Mouse (Mus musculus) kidney, adult 2 months (tissue): ENCODE measurements around the gene Maea. TPM values are rescaled to one million over a fixed set of nuclear protein-coding genes. Genes with fewer than 3 reads are reported as not detected.

Experiments
- DNase-seq: peaks from one replicate; pipeline ENCODE4 v3.0.0; 2021
- H3K27ac ChIP-seq: fragments of 200-500 bp; 2 replicates; pipeline ENCODE4 v1.5.1; 2012; ENCODE audit warnings: low read depth, low read length, control low read depth, inconsistent platforms; ENCODE audit not compliant: insufficient read depth
- H3K27me3 ChIP-seq: fragments of 200-500 bp; replicated peaks from 2 replicates; pipeline ENCODE4 v1.6.1; 2012; ENCODE audit warnings: mild to moderate bottlenecking, moderate library complexity, low read length, inconsistent platforms; ENCODE audit not compliant: control insufficient read depth, insufficient read depth
- H3K36me3 ChIP-seq: fragments of 200-500 bp; 2 replicates; pipeline ENCODE4 v1.6.1; 2012; ENCODE audit warnings: mild to moderate bottlenecking, moderate library complexity, low read length, inconsistent platforms; ENCODE audit not compliant: control insufficient read depth, insufficient read depth
- H3K4me1 ChIP-seq: fragments of 200-500 bp; 2 replicates; pipeline ENCODE4 v1.6.1; 2011; ENCODE audit warnings: low read length; ENCODE audit not compliant: control insufficient read depth, insufficient read depth
- H3K4me3 ChIP-seq: fragments of 200-500 bp; 2 replicates; pipeline ENCODE4 v1.5.1; 2011; ENCODE audit warnings: mild to moderate bottlenecking, low read depth, low read length, control low read depth; ENCODE audit not compliant: insufficient read depth
- CTCF ChIP-seq: fragments of 200-500 bp; conservative IDR thresholded peaks from 2 replicates; pipeline ENCODE4 v1.5.1; 2011; ENCODE audit warnings: low read depth, mild to moderate bottlenecking, control low read depth, low read length, moderate library complexity, mixed read lengths; ENCODE audit not compliant: insufficient read depth, insufficient read length
- POLR2A ChIP-seq: fragments of 200-500 bp; IDR thresholded peaks from one replicate; pipeline ENCODE4 v1.6.1; 2011; ENCODE audit warnings: low read depth, low read length, control low read depth
- WGBS: fragments of 180-500 bp; shearing (Covaris S2); methylation state at CpG from one replicate; pipeline ENCODE4 v1.1.7; 2018; 5-methylcytosine and 5-hydroxymethylcytosine counted together
- polyA plus RNA-seq: library from polyadenylated mRNA; depleted of rRNA; stranded (reverse); fragments of >200 nt; gene quantifications from 2 replicates; pipeline ENCODE4 v1.2.3, GENCODE M21; 2012

Maea gene
- polyA plus RNA-seq, 1 experiment = 109 TPM

DNA sequence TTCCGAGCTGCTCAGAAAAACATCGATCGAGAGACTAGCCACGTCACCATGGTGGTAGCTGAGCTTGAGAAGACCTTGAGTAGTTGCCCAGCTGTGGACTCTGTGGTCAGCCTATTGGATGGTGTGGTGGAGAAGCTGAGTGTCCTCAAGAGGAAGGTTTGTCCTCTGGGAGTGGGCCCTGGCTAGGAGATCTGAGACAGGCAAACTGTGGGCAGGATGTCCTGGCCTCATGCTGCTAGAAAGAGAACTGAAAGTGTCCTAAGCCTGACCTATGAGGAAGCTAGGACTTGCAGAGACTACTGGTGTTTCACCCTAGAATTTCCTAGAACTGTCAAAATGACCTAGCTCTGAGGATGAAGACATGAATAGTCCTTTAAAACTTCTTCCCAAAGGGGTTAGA is 23.2 kb downstream of the Maea start:
- DNase-seq = peak; percentile 31
- no peaks in the 10 kb centered on the region for H3K27me3 ChIP-seq
- TF ChIP-seq CTCF (no peak), POLR2A (no peak)
- WGBS = 94% methylated on average over 4 of the region's 4 CpGs
- no peak overlapping the region for H3K27ac ChIP-seq
- H3K4me3 ChIP-seq = no peak overlapping the region
- H3K4me1 ChIP-seq = peaks cover 18% of the 10 kb centered on the region
- peaks cover 4% of the 10 kb centered on the region; the same call in 1 of the 2 replicates for H3K36me3 ChIP-seq

DNA sequence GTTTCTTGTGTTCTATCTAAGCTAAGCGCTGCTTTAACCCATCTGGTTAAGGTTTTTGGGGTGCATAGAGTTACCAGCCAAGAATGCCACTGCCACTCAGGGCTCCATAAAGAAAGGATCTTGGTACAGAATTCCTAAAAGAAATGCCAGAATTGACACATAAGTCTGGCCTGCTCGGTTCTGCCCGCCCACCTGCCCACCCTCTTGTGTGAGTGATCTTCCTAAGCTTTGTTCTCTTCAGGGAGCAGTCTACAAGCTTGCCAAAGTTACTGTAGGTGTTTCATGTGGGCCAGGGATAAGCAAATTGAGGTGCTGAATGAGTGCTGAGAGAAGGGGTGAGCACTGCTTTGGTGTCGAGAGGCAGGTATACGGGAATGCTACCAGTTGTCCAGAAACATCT is 28.0 kb downstream of the Maea start:
- DNase-seq = no peak
- Histone ChIP-seq H3K4me3 (no peak overlapping the region), H3K36me3 (peaks cover 4% of the 10 kb centered on the region; the same call in 1 of the 2 replicates), H3K4me1 (no peaks in the 10 kb centered on the region), H3K27ac (no peak overlapping the region), H3K27me3 (no peaks in the 10 kb centered on the region)
- TF ChIP-seq POLR2A = no peak
- TF ChIP-seq CTCF = no peak
- 90% methylated on average over 5 of the region's 5 CpGs for WGBS

DNA sequence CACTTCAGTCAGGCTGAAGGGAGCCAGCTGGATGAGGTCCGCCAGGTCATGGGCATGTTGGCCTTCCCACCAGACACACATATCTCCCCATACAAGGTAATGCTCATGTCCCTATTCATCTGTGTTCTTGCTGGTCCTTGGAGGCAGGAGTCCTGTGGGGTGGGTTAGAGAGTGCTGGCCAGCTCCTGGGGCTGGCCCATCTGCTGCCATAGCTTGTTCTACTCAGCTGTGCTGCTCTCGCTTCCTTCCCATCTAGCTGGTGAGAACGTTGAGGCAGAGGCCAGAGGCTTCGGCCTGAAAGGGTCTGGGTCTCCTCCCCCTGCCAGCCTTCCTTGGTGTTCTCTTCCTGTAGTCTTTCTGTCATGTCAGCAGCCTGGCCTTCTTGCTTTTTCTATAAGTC is 33.3 kb downstream of the Maea start:
- Histone ChIP-seq H3K27me3 (no peaks in the 10 kb centered on the region), H3K27ac (no peak overlapping the region), H3K36me3 (peaks cover 2% of the 10 kb centered on the region; the same call in 1 of the 2 replicates), H3K4me3 (no peak overlapping the region), H3K4me1 (no peaks in the 10 kb centered on the region)
- WGBS = 88% methylated on average over 4 of the region's 4 CpGs
- no peak for DNase-seq
- TF ChIP-seq POLR2A (no peak), CTCF (no peak)

DNA sequence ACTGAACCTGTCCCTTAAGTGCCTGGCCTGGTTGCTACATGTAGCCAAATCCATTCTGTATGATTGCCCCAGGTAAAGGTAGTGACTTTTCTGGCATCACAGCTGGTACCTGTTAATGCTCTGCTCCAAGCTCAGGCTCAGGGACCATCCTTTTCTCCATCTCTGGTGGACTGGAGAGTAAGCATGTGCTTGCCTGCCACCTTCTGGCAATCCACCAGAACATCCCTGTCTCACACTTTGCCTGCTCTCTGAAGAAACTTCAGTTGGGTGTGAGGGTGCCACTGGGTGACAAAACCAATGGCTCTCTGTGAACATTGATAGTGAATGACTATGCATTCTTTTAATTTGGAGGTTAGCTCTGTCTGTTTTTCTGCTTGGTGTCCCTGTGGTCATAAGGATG is 35.8 kb downstream of the Maea start:
- TF ChIP-seq POLR2A = no peak
- TF ChIP-seq CTCF = peak; percentile 71
- Histone ChIP-seq H3K27ac (no peak overlapping the region), H3K36me3 (peaks cover 2% of the 10 kb centered on the region; the same call in 1 of the 2 replicates), H3K27me3 (no peaks in the 10 kb centered on the region), H3K4me3 (no peak overlapping the region), H3K4me1 (no peaks in the 10 kb centered on the region)
- peak; percentile 40 for DNase-seq

DNA sequence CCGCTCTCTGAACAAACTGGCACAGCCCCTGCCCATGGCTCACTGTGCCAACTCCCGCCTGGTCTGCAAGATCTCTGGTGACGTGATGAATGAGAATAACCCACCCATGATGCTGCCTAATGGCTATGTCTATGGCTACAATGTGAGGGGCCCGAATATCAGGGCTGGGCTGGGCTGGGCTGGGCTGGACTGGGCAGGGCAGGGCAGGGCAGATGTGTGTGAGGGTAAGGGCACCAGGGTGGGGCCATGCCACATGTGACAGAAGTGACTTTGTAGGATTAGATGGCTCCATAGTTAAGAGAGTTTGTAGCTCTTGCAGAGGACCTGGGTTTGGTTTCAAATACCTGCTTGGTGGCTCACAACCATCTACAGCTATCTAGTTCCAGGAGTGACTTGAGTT is 36.4 kb downstream of the Maea start:
- DNase-seq = no peak
- TF ChIP-seq CTCF (no peak), POLR2A (no peak)
- no peaks in the 10 kb centered on the region for H3K4me1 ChIP-seq
- no peak overlapping the region for H3K27ac ChIP-seq
- peaks cover 2% of the 10 kb centered on the region; the same call in 1 of the 2 replicates for H3K36me3 ChIP-seq
- no peak overlapping the region for H3K4me3 ChIP-seq
- no peaks in the 10 kb centered on the region for H3K27me3 ChIP-seq
- 96% methylated on average over 4 of the region's 4 CpGs for WGBS

DNA sequence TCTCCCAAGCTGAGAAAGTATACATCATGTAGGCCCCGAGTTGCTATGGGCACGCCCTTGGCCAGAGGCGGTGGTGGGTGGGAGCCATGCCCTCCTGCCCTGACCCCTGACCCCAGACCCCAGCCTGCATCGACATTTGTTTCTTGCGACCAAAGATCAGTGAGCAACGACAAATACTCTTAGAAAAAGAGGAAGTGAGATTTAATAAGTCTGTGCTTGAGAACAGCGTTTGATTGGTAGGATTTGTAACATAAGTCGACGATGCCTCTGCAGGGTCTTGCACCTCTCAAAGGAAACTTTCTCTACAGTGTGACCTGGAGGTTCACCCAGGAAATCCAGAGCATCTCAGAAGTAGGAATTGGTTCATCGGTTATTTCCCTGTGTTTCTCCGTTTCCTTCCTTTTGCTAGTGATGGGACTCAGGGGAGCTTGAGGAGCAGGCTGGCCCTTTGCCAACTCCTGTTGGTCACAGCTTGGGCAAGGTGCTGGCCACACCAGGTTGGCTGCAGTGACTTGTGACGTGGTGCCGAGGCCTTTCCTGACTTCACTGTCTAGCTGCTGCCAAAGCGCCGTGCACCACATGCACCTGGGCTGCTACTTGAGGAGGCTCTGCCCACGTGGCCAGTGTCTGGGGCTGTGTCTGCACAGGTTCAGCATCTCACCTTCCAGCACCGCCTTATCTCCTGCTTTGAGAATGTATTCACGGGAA is 37.2 kb downstream of the Maea start:
- Histone ChIP-seq H3K4me3 (no peak overlapping the region), H3K4me1 (no peaks in the 10 kb centered on the region), H3K27me3 (no peaks in the 10 kb centered on the region), H3K36me3 (peaks cover 2% of the 10 kb centered on the region; the same call in 1 of the 2 replicates), H3K27ac (no peak overlapping the region)
- WGBS = 76% methylated on average over 18 of the region's 18 CpGs
- peak; percentile 16 for DNase-seq
- TF ChIP-seq CTCF = no peak
- TF ChIP-seq POLR2A = no peak

DNA sequence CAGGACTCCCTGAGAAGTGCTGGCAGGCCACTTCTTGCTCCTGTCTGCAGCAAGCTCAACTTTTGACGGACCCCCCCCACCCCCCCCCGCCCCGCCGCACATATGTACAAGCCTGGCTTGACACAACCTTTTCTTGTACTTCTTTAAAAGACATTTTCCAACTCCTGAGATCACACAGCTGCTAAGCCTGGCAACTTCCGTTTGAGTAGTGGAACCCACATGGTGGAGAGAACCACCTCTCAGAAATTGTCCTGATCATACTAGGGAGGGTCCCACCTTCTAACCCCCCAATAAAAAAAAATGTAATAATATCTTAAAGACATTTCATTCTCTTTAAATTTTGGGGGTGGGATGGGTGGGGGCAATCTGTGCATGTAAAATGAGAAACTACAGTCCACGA is 41.9 kb downstream of the Maea start:
- 30% methylated on average over 6 of the region's 6 CpGs for WGBS
- Histone ChIP-seq H3K36me3 (peaks cover 2% of the 10 kb centered on the region), H3K27me3 (no peaks in the 10 kb centered on the region), H3K27ac (no peak overlapping the region), H3K4me1 (peaks cover 4% of the 10 kb centered on the region; the same call in 1 of the 2 replicates), H3K4me3 (peak overlapping the region; percentile 51; the same call in 1 of the 2 replicates)
- TF ChIP-seq POLR2A (no peak), CTCF (no peak)
- DNase-seq = no peak
